Mouse (Mus musculus): Measurements from ENCODE around the gene Olig2.

Olig2 gene

DNA sequence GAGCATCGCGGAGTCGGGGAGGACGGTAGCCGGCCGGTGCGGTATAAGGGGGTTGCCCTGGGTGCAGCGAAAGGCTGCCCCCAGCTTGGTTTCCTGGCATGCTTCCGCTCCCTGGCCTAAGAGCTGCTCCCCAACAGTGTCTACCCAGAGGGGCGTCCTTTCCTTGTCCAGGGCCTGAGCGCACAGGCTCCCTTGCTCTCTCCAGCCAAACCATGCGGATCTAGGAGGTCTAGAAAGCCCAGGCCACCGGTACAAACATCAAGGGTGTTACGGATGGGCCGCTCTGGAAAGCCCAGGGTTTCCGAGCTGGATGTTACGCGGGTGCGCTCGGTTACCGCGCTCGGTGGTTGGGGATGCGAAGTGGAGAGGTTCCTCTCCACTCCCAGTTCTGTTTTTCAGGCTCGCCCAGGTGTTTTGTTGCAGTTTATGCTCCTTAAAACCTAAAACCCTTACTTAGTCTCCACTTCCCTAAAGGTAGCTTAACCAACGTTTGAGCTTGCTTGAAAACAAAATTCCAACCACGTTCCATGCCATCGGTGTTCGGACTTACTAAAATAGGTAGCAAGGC, 45.8 kb downstream of the Olig2 start:
- DNase-seq, result no peak

DNA sequence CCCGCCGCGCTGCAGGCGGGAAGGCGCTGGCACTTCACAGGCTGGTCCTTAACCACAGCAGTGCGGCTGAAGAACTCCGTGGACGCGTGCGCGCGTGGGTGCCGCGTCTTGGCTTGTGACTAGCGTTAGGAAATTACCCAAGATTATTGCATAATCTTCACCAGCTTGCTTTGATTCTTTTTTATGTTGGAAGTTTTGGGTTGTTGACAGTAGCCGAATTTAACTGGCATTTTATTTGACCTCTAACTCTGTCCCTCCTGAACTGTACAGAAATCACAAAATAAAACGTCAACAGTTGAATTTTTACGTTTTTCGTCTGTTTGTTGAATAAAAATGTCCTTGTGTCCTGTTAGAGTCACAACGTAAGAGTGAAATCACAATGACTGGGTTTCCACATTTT, 46.4 kb downstream of the Olig2 start:
- DNase-seq, result no peak

Measured in cerebellum, adult 11-12 months (tissue).